Mouse (Mus musculus): ENCODE data around the gene Angptl8. TPM values are rescaled to one million over a fixed set of nuclear protein-coding genes. Genes with fewer than 3 reads are reported as not detected.

The Angptl8 gene
- polyA plus RNA-seq, 1 experiment from 2014 or later = 0.67 TPM

DNA sequence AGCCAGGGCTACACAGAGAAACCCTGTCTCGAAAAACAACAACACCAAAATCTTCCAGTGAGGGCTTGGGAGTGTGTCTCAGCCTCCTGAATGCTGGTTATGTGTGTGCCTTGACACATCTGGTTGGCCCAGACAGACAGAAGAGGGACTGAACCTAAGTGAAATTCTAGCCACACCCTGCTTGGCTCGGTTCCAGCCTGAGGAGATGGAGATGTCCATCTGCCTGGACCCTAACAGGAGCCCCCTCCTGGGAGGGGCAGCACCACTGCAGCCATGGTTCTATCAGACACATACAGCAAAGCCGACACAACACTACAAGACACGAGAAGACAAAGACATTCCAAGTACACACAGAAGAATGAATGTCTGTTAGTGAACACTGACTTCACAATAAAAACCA is 17.2 kb upstream of the Angptl8 start:
- peaks cover 80% of the 10 kb centered on the region for H3K36me3 ChIP-seq
- no peak for ATAC-seq (ENCODE audit: low FRiP score, low read depth)
- no peaks in the 10 kb centered on the region for H3K9me3 ChIP-seq

DNA sequence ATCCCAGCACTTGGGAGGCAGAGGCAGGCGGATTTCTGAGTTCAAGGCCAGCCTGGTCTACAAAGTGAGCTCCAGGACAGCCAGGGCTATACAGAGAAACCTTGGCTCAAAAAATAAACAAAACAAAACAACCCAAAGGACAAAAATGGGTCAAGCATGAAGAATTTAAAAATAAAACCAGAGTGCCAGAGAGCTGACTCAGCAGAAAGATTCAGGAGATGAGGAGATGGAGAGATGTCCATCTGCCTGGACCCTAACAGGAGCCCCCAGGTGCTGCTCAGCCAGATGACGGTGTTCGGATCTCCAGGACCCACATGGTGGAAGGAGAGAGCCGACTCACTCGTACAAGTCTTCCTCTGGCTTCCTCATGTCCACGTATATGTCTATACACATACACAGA is 16.7 kb upstream of the Angptl8 start:
- Histone ChIP-seq H3K36me3 (peaks cover 78% of the 10 kb centered on the region), H3K9me3 (no peaks in the 10 kb centered on the region), H3K9ac (no peak overlapping the region), H3K4me2 (replicated peaks) (no peak overlapping the region), H3K4me3 (no peak overlapping the region), H3K4me1 (no peaks in the 10 kb centered on the region), H3K27ac (no peak overlapping the region), H3K27me3 (no peaks in the 10 kb centered on the region)
- WGBS = 92% methylated on average over 6 of the region's 6 CpGs
- ATAC-seq (ENCODE audit: low FRiP score, low read depth) = no peak

More for the DNA sequence above, 17.2 kb upstream of the Angptl8 start:
- Histone ChIP-seq H3K27me3 (no peaks in the 10 kb centered on the region), H3K27ac (no peak overlapping the region), H3K9ac (no peak overlapping the region), H3K4me3 (no peak overlapping the region), H3K4me2 (replicated peaks) (no peak overlapping the region), H3K4me1 (no peaks in the 10 kb centered on the region)
- WGBS = 85% methylated on average over 4 of the region's 4 CpGs

DNA sequence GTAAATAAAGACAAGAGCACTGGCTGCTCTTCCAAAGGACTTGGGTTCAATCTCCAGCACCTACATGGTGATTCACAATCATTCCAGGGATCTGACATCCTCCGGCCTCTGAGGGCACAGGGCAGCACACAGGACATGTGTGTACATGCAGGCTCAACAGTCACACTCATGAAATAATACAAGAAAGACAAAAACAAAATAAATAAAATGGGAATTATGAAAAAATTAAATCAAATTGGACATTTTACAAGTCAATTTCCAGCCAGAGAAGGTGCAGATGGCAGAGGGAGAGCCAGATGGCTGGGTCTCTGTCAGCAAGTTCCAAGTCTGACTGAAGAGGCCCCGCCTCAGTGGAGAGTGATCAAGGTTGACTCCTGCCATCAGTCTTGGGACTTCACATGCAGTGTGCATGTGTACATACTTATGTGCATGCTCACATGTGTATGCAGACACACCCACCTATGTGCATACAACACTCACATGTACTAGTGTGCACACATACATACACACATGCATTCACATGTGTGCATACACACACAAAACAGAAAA is 16.1 kb upstream of the Angptl8 start:
- 97% methylated on average over 2 of the region's 2 CpGs for WGBS
- Histone ChIP-seq H3K9me3 (no peaks in the 10 kb centered on the region), H3K4me1 (no peaks in the 10 kb centered on the region), H3K36me3 (peaks cover 79% of the 10 kb centered on the region), H3K4me3 (no peak overlapping the region), H3K27me3 (no peaks in the 10 kb centered on the region), H3K27ac (no peak overlapping the region), H3K4me2 (replicated peaks) (no peak overlapping the region), H3K9ac (no peak overlapping the region)
- no peak for ATAC-seq (ENCODE audit: low FRiP score, low read depth)

DNA sequence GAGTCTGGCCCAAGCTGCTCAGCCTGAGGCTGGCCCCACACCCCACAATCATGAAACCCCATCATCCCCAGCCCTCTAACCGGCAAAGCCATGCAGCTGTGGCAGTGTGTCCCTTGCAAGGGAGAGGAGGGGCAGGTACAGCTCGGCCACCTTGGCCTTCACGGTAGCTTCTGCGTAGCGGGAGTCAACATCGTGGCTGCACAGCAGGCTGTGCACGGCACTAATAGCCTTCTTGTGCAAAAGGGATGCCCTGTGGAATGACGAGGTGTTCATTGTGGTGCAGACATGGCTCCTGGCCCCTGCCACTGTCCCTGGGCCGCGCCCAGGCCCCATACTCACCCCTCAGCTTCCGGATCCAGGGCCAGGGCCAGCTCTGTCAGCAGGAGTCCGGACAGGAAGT is 15.1 kb upstream of the Angptl8 start:
- Histone ChIP-seq H3K9me3 (no peaks in the 10 kb centered on the region), H3K4me2 (replicated peaks) (no peak overlapping the region), H3K4me1 (no peaks in the 10 kb centered on the region), H3K9ac (no peak overlapping the region), H3K27ac (no peak overlapping the region), H3K27me3 (no peaks in the 10 kb centered on the region), H3K4me3 (no peak overlapping the region), H3K36me3 (peaks cover 78% of the 10 kb centered on the region)
- no peak for ATAC-seq (ENCODE audit: low FRiP score, low read depth)
- 85% methylated on average over 12 of the region's 12 CpGs for WGBS

DNA sequence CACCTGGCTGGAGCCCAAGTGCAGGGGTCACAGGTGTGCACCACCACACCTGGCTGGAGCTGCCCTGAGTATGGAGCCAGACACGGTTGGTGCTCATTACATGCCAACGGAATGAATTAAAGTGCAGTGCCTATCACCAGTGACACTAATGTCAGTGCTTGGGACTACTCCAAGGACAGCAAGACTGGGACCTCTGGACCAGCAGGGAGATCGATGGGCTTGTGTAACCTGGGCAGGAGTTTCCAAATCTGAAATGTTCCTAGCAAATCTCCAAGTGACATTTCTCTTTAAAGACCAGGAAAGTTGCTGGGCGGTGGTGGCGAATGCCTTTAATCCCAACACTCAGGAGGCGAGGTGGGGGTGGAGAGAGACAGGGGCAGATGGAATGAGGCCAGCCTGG is 12.6 kb upstream of the Angptl8 start:
- no peak for ATAC-seq (ENCODE audit: low FRiP score, low read depth)
- no peak overlapping the region for H3K4me3 ChIP-seq
- no peak overlapping the region for H3K27ac ChIP-seq
- H3K36me3 ChIP-seq = peaks cover 72% of the 10 kb centered on the region
- WGBS = 79% methylated on average over 6 of the region's 6 CpGs
- no peaks in the 10 kb centered on the region for H3K9me3 ChIP-seq
- no peak overlapping the region for H3K4me2 ChIP-seq (replicated peaks)
- H3K9ac ChIP-seq = no peak overlapping the region
- H3K4me1 ChIP-seq = no peaks in the 10 kb centered on the region
- no peaks in the 10 kb centered on the region for H3K27me3 ChIP-seq

DNA sequence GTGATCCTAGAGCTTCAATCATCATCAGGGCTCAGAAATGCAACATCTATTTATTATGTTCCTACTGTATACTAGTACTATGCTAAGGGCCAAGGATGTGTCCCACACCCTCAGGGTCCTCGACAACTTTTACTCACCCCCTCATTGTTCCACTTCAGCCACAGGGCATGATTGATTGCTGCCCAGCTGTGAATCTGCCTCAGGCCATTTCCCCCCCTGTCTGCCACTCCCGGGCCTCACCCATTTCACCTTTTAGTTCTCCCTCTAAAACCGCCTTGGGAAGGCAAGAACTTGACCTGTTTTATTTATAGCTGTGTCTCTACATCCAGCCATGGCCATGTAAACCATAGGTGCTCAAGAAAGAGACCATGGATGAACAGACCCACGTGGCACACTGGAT is 11.4 kb upstream of the Angptl8 start:
- H3K27ac ChIP-seq = no peak overlapping the region

DNA sequence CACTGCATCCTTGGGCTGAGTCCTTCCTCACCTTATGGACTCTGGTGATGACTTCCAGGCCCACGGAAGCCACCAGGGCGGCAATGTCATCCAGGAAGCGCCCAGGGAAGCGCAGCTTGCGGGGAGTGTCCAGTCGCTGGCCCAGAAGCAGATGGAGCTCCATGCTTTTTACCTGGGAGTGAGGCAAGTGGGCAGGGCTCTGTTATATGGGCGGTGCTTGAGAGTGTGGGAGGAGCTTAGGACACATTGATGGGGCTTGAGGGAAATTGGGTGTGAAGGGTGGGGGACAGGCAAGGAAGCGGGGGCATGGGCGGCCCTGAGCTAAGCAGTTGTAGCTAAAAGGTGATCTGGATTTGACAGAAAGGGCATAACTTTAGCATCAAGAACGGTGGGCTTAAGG is 10.9 kb upstream of the Angptl8 start:
- H3K27ac ChIP-seq = no peak overlapping the region
- no peak overlapping the region for H3K9ac ChIP-seq
- 61% methylated on average over 10 of the region's 10 CpGs for WGBS
- no peaks in the 10 kb centered on the region for H3K4me1 ChIP-seq
- no peak for ATAC-seq (ENCODE audit: low FRiP score, low read depth)
- H3K27me3 ChIP-seq = no peaks in the 10 kb centered on the region
- no peak overlapping the region for H3K4me2 ChIP-seq (replicated peaks)
- H3K9me3 ChIP-seq = no peaks in the 10 kb centered on the region
- H3K4me3 ChIP-seq = no peak overlapping the region
- H3K36me3 ChIP-seq = peaks cover 63% of the 10 kb centered on the region

More for the DNA sequence above, 11.4 kb upstream of the Angptl8 start:
- H3K27me3 ChIP-seq = no peaks in the 10 kb centered on the region
- H3K4me1 ChIP-seq = no peaks in the 10 kb centered on the region
- H3K4me2 ChIP-seq (replicated peaks) = no peak overlapping the region
- no peaks in the 10 kb centered on the region for H3K9me3 ChIP-seq
- no peak for ATAC-seq (ENCODE audit: low FRiP score, low read depth)
- H3K9ac ChIP-seq = no peak overlapping the region
- 46% methylated on average over 4 of the region's 4 CpGs for WGBS
- H3K4me3 ChIP-seq = no peak overlapping the region
- peaks cover 64% of the 10 kb centered on the region for H3K36me3 ChIP-seq

DNA sequence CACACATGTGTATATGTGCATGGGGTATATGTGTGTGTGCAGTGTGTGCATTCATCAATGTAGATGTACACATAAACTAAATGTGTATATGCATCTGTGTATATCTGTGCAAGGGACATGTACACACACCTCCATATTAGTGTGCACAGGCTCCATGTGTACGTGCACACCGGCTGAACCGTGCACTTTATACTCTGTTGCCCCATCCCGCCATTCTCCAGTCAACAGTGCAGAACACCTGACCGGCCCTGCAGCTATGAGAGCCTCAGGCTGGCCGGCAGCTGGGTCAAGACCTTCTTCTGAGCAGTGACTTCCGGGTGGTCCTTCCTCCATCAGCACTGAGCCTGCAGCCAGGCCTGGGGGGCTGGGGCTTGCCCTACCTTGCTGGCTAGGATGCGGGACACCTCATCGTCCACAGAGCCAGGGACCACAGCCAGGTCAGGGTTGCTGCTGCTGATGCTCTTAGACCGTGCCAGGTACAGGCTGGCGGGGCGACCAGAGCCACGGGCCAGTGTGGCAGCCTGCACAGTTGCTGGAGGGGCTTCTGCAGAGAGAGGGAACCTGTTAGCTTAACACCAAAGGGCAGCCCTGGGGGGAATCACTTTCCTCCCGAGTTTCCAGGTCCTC is 5.4 kb upstream of the Angptl8 start:
- Histone ChIP-seq H3K27me3 (no peaks in the 10 kb centered on the region), H3K36me3 (peaks cover 78% of the 10 kb centered on the region), H3K27ac (no peak overlapping the region), H3K4me3 (no peak overlapping the region), H3K4me1 (no peaks in the 10 kb centered on the region), H3K4me2 (replicated peaks) (no peak overlapping the region), H3K9me3 (no peaks in the 10 kb centered on the region), H3K9ac (no peak overlapping the region)
- 91% methylated on average over 14 of the region's 14 CpGs for WGBS
- no peak for ATAC-seq (ENCODE audit: low FRiP score, low read depth)

DNA sequence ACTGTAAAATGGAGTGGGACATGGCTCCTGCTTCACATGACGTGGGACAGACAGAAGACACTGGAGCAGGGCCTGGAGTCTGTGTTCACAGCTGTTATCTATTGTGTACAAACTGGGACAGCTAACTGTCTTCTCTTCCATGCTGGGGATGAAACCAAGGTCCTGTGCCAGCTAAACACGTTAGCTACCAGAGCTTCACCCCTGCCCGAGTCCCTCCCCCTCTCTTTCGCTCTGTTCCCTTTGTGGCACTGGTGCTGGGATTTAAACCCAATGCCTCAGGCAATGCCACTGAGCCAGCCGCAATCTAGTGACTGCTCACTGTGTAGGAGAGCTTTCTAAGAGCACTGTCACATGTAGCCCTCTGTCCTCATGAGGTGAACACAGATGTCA is 4.9 kb upstream of the Angptl8 start:
- WGBS = 84% methylated on average over 5 of the region's 5 CpGs
- peaks cover 78% of the 10 kb centered on the region for H3K36me3 ChIP-seq
- H3K9me3 ChIP-seq = no peaks in the 10 kb centered on the region

DNA sequence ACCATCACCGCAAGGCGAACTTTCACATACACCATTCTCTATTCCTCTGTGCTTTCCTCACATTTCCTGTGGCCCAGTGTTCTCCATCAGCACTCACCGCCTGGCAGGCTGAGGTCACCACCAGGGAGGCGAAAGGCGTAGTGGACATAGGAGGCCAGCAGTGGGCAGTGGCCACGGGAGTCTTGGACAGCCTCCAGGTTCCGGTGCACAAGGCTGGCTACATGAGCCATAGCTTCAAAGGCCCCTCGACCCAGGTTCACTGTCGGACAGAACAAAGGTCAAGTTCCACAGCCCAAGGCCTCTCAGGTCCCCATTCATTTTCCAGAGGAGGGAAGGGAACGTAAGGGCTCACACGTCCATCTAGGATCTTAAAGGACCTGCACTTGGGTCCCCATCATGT is 4.4 kb upstream of the Angptl8 start:
- H3K4me2 ChIP-seq (replicated peaks) = no peak overlapping the region
- H3K4me1 ChIP-seq = no peaks in the 10 kb centered on the region
- H3K9ac ChIP-seq = no peak overlapping the region
- H3K9me3 ChIP-seq = no peaks in the 10 kb centered on the region
- ATAC-seq (ENCODE audit: low FRiP score, low read depth) = no peak
- H3K27me3 ChIP-seq = no peaks in the 10 kb centered on the region
- WGBS = 89% methylated on average over 11 of the region's 11 CpGs
- H3K36me3 ChIP-seq = peaks cover 79% of the 10 kb centered on the region
- H3K4me3 ChIP-seq = no peak overlapping the region
- H3K27ac ChIP-seq = no peak overlapping the region

More for the DNA sequence above, 4.9 kb upstream of the Angptl8 start:
- Histone ChIP-seq H3K9ac (no peak overlapping the region), H3K27me3 (no peaks in the 10 kb centered on the region), H3K4me2 (replicated peaks) (no peak overlapping the region), H3K4me3 (no peak overlapping the region), H3K27ac (no peak overlapping the region), H3K4me1 (no peaks in the 10 kb centered on the region)
- no peak for ATAC-seq (ENCODE audit: low FRiP score, low read depth)

DNA sequence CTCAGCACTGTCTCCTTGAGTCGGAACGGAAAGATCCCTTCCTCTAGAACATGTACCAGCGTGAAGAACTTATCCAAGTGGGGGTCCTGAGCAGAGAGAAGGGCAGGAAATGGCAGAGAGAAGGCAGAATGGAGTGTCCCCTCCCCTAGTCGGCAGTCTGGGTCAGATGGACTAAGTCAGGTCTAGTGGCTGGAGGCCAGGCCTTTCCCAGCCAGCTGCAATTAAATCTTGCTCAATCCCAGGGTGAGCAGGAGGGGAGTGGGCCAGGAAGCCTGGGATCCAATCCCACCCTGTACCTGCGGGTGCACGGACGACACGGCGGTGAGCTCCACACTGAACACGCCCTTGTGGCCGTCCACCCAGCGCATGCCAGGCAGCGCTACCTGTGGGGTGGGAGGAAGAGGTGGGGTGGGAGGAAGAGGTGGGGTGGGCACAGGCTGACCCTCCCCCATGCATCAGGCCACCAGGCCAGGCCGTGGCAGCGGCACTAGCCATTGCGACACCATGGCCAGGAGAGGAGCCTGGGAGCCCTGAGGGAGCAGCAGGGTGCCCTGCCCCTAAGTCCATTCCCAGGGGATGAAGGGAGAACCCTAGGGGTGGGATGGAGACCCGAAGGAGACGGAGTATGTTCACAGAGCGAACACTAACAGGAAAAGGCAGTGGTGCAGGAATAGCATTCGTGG is 3.6 kb upstream of the Angptl8 start:
- no peaks in the 10 kb centered on the region for H3K27me3 ChIP-seq
- no peak overlapping the region for H3K27ac ChIP-seq
- WGBS = 91% methylated on average over 20 of the region's 20 CpGs
- H3K4me1 ChIP-seq = no peaks in the 10 kb centered on the region
- H3K36me3 ChIP-seq = peaks cover 81% of the 10 kb centered on the region
- H3K4me2 ChIP-seq (replicated peaks) = no peak overlapping the region
- no peaks in the 10 kb centered on the region for H3K9me3 ChIP-seq
- no peak for ATAC-seq (ENCODE audit: low FRiP score, low read depth)
- no peak overlapping the region for H3K4me3 ChIP-seq
- H3K9ac ChIP-seq = no peak overlapping the region

DNA sequence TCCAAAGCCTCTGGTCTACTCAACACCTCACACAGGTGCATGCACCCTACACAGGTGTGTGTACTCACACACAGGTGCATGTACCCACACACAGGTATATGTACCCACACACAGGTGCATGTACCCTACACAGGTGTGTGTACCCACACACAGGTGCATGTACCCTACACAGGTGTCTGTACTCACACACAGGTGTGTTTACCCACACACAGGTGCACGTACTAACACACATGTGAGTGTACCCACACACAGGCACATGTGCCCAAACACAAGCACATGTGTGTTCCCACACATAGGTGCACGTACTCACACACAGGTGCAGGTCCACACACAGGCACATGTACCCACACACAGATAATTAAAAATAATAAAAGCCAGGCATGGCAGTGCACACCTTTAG is 2.4 kb downstream of the Angptl8 start:
- Histone ChIP-seq H3K9ac (no peak overlapping the region), H3K9me3 (no peaks in the 10 kb centered on the region), H3K4me2 (replicated peaks) (no peak overlapping the region), H3K27ac (no peak overlapping the region), H3K4me1 (peaks cover 5% of the 10 kb centered on the region), H3K36me3 (peaks cover 84% of the 10 kb centered on the region), H3K4me3 (no peak overlapping the region), H3K27me3 (no peaks in the 10 kb centered on the region)
- 88% methylated on average over 2 of the region's 2 CpGs for WGBS
- ATAC-seq (ENCODE audit: low FRiP score, low read depth) = no peak

Data from limb, embryonic 13.5 days (tissue).